Mouse (Mus musculus) hindbrain, embryonic 12.5 days (tissue): ENCODE data around the gene Gtf2a1. TPM values are rescaled to one million over a fixed set of nuclear protein-coding genes. Genes with fewer than 3 reads are reported as not detected.
"Not testable (repeated sequence)": the region's sequence is repeated elsewhere in the genome, so short reads cannot be mapped to it uniquely, and the experiment has no call there.

Experiments
- ATAC-seq: fragments of 200-750 bp; cut with Nextera tagmentation; 2 replicates; pipeline ENCODE4 v1.8.0; 2017; ENCODE audit warnings: moderate TSS enrichment; ENCODE audit not compliant: low FRiP score
- H3K27ac ChIP-seq: fragments of 300-500 bp; sonication (generic); 2 replicates; pipeline ENCODE4 v1.5.1; 2016; ENCODE audit warnings: mild to moderate bottlenecking
- H3K27me3 ChIP-seq: fragments of 300-500 bp; sonication (generic); 2 replicates; pipeline ENCODE4 v1.6.1; 2016; ENCODE audit warnings: mild to moderate bottlenecking
- H3K36me3 ChIP-seq: fragments of 300-500 bp; sonication (generic); 2 replicates; pipeline ENCODE4 v1.6.1; 2016; ENCODE audit warnings: mild to moderate bottlenecking
- H3K4me1 ChIP-seq: fragments of 300-500 bp; sonication (generic); 2 replicates; pipeline ENCODE4 v1.6.1; 2016
- H3K4me2 ChIP-seq: fragments of 300-500 bp; sonication (generic); replicated peaks from 2 replicates; pipeline ENCODE4 v1.6.1; 2016; ENCODE audit warnings: mild to moderate bottlenecking
- H3K4me3 ChIP-seq: fragments of 300-500 bp; sonication (generic); 2 replicates; pipeline ENCODE4 v1.5.1; 2016; ENCODE audit warnings: mild to moderate bottlenecking
- H3K9ac ChIP-seq: fragments of 300-500 bp; sonication (generic); 2 replicates; pipeline ENCODE4 v1.6.1; 2016; ENCODE audit warnings: mild to moderate bottlenecking, moderate library complexity
- H3K9me3 ChIP-seq: fragments of 300-500 bp; sonication (generic); replicated peaks from 2 replicates; pipeline ENCODE4 v1.6.1; 2016; ENCODE audit warnings: mild to moderate bottlenecking
- WGBS: fragments of 180-500 bp; shearing (Covaris S2); methylation state at CpG from one replicate; pipeline ENCODE4 v1.1.7; 2016; 5-methylcytosine and 5-hydroxymethylcytosine counted together
- polyA plus RNA-seq: library from polyadenylated mRNA; unstranded; fragments of >200 nt; fragmentation: Nextera tagmentation; extraction: Ambion mirVana; gene quantifications from 2 replicates; pipeline ENCODE4 v1.2.1, GENCODE M21; 2016

Gtf2a1 gene
- polyA plus RNA-seq, 1 experiment from 2014 or later, result 78.2 TPM

DNA sequence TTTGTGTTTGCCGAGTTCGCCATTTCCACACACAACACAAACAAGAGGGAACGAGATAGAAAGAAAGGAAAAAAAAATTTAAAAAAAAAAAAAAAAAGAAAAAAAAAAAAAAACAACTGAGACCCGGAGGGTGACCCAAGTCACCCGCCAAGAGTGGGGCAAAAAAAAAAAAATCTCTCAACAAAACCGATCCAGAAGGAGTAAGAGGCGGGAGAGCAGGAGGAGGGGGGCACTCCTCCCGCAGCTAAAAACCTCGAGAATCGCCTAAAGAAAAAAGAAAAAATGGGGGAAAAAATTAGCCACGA, 793 bp downstream of the Gtf2a1 start:
- no peak for ATAC-seq
- Histone ChIP-seq H3K4me2 (peak overlapping the region; percentile 29; the same call in 1 of the 2 replicates), H3K4me1 (peaks cover 13% of the 10 kb centered on the region), H3K4me3 (peak overlapping the region; percentile 89), H3K36me3 (peaks cover 14% of the 10 kb centered on the region), H3K9ac (peak overlapping the region; percentile 100), H3K9me3 (no peaks in the 10 kb centered on the region), H3K27ac (peak overlapping the region; percentile 100), H3K27me3 (no peaks in the 10 kb centered on the region)
- 0% methylated on average over 10 of the region's 11 CpGs for WGBS

DNA sequence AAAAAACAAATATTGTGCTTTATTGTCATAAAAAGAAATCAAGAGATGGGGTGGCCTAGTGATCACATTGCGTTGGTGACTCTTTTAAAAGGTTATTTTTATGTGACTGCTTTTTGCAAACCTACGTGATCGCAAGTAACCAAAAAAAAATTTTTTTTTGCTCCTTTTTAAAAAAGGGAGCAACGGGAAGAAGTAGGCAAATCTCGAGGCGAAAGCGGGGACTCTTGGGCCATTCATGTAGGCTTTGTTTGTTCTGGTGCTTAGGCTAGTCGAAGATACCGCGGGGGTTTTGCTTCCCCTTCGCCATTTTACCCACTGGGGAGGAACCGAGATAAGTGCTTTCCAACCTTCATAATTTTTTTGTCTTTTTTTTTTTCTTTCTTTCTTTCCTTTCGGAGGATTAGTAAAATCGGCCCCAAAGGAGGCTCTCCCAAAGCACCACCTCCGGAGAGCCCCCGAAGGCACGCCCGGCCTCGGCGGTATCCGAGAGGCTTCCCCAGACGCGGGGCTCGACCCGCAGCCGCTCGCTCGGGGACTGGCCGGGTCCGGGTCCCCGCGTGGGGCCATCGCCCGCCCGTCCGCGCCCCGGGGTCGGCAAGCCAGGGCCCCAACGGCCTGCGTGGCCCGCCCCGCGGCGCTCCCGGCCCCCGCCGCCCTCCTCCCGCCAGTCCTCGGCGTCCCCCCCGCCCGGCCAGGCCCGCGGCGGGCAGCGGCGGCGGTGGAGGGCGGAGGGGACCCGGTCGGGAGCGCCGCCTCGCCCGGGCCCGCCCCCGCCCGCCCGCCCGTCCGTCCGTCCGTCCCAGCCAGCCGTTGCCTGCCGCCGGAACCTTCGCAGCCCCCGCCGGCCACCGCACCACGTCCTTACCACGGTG, 1.4 kb downstream of the Gtf2a1 start:
- Histone ChIP-seq H3K27me3 (no peaks in the 10 kb centered on the region), H3K9me3 (no peaks in the 10 kb centered on the region), H3K27ac (peak overlapping the region; percentile 100), H3K4me1 (peaks cover 13% of the 10 kb centered on the region), H3K4me3 (peak overlapping the region; percentile 89), H3K9ac (peak overlapping the region; percentile 100), H3K4me2 (peak overlapping the region; percentile 64), H3K36me3 (peaks cover 20% of the 10 kb centered on the region)
- 1% methylated on average over 65 of the region's 83 CpGs for WGBS
- ATAC-seq, result peak; percentile 2; the same call in 1 of the 2 replicates

DNA sequence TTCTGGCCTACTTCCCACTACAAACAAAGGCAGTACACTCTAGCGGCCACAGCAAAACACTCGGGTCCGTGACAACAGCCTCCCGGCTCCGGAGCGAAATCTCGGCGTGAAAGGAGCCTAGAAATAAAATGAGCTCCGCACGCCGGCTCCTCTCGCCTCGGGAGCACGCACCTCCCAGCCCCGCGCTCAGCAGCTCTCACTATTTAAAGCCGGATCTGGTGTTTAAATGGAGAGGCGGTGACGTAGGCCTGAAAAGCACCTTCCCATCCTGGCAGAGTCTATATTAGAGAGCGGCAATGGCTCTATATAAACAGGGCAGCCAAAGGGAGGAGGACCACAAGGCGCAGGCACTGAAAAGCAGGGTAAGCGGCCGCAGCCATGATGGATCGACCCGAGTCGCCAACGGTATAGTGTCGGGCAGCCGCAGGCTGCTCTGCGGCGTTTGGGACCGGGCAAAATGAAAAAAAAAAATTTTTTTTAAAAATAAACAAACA, 2.1 kb downstream of the Gtf2a1 start:
- H3K4me2 ChIP-seq, result peak overlapping the region; percentile 64
- peak overlapping the region; percentile 100 for H3K27ac ChIP-seq
- no peaks in the 10 kb centered on the region for H3K9me3 ChIP-seq
- peaks cover 20% of the 10 kb centered on the region for H3K36me3 ChIP-seq
- H3K9ac ChIP-seq, result peak overlapping the region; percentile 100
- H3K27me3 ChIP-seq, result no peaks in the 10 kb centered on the region
- ATAC-seq, result peak; percentile 90
- under 1% methylated on average over 32 of the region's 32 CpGs for WGBS
- peak overlapping the region; percentile 89 for H3K4me3 ChIP-seq
- H3K4me1 ChIP-seq, result peaks cover 18% of the 10 kb centered on the region

DNA sequence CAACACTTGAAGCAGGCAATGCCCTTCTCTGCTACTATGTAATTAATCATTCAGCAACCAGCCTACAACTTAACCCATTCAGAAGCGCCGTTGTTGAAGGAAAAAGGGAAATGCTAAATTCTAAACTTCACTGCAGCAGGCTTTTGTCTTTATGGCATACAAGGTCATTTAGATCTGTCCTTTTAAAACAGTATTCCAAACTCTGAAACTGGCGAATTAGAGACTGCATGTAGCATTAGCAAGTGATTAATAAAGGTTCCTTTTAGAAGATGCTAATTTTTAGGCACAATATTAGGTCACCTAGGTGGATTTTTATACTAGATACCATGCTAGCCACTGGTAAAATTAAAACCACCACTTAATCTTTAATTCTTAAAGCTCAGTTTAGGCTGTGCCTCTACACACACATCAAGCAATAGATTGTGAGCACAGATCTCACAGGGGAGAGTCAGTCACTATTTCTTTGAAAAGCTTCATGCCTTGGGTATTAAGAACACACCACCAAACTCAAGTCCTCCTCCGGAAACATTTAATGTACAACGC, 2.7 kb downstream of the Gtf2a1 start:
- 10% methylated on average over 5 of the region's 5 CpGs for WGBS
- Histone ChIP-seq H3K4me1 (peaks cover 18% of the 10 kb centered on the region), H3K9me3 (no peaks in the 10 kb centered on the region), H3K27me3 (no peaks in the 10 kb centered on the region), H3K36me3 (peaks cover 20% of the 10 kb centered on the region), H3K27ac (peak overlapping the region; percentile 100), H3K4me2 (peak overlapping the region; percentile 64), H3K9ac (peak overlapping the region; percentile 100), H3K4me3 (peak overlapping the region; percentile 89)
- no peak for ATAC-seq

DNA sequence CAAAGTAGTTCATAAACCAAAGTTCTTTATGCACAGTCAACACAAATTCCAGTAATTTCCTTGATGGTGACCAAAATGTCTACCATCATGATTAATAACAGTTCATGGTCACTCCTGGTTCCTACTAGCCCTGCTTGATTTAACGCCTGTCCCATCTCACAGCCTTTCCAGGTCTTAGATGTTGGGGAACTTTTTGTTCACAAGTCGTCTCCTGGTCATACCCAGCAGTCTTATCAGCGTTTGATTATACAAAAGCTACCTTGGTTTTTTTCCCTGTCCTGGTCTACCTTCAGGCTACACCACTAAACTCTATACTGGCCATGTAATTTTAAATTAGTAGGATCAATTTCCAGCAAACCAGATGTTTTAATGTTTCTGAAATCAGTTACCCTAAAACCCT, 3.2 kb downstream of the Gtf2a1 start:
- Histone ChIP-seq H3K36me3 (peaks cover 20% of the 10 kb centered on the region), H3K27me3 (no peaks in the 10 kb centered on the region), H3K4me2 (peak overlapping the region; percentile 64), H3K9ac (peak overlapping the region; percentile 100; the same call in 1 of the 2 replicates), H3K9me3 (no peaks in the 10 kb centered on the region), H3K4me1 (peaks cover 18% of the 10 kb centered on the region), H3K4me3 (peak overlapping the region; percentile 89), H3K27ac (no peak overlapping the region; the same call in 1 of the 2 replicates)
- 41% methylated on average over 3 of the region's 3 CpGs for WGBS
- no peak for ATAC-seq

DNA sequence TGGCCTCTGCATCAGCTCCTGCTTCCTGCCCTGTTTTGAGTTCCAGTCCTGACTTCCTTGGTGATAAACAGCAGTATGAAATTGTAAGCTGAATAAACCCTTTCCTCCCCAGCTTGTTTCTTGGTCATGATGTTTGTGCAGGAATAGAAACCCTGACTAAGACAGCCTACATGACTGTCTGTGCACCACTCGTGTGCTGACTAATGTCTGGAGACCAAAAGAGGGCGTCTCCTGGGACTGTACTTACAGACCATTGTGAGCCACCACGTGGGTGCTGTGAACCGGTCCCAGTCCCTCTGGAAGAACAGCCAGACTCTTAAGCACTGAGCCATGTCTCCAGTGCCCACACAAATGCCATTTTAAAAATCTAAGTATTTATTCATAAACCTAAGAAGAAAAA, 4.5 kb downstream of the Gtf2a1 start:
- H3K27ac ChIP-seq, H3K9ac ChIP-seq, H3K9me3 ChIP-seq, H3K27me3 ChIP-seq, ATAC-seq, H3K4me3 ChIP-seq, H3K4me2 ChIP-seq: not testable (repeated sequence)
- WGBS, result 90% methylated on average over 4 of the region's 4 CpGs
- H3K36me3 ChIP-seq, result peaks cover 20% of the 10 kb centered on the region
- peaks cover 14% of the 10 kb centered on the region for H3K4me1 ChIP-seq

DNA sequence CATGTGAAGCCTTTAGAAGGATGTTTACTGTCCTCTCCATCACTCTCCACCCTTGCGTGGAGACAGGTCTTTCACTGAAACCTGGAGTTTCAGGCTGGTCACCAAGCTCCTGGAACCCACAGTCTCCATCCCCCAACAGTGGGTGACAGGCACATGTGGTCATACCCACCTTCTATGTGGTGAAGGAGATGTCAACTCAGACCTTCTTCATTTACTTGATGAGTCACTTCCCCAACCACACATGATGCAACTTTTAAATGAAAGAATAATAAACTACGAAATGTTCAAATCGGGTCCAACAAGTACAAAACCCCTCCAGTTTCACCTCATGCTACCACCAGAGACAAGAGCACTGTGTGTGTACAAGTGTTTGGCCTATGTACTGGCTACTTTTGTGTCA, 5.1 kb downstream of the Gtf2a1 start:
- ATAC-seq, result no peak
- Histone ChIP-seq H3K36me3 (peaks cover 20% of the 10 kb centered on the region), H3K9me3 (no peaks in the 10 kb centered on the region), H3K4me1 (peaks cover 12% of the 10 kb centered on the region), H3K4me3 (no peak overlapping the region), H3K27me3 (no peaks in the 10 kb centered on the region), H3K4me2 (no peak overlapping the region), H3K27ac (no peak overlapping the region), H3K9ac (no peak overlapping the region)
- WGBS, result 90% methylated on average over 3 of the region's 3 CpGs

DNA sequence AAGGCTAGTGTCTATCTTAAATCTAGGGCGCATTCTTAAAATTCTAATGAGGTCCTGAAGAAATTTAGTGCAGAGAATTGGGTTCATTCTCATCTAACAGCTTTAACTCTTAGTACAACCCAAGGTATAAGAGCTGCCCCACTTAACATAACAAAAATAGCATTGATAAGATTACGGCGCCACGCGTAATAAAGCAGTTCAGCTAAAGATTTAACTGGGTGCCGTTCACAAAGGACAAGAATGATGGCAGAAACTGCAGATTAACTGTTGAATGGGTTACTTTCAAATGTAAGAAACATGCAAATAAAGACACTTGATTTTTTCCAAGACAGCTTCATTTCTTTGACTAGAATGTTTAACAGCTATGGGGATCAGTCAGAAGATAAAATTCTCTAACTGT, 6.9 kb downstream of the Gtf2a1 start:
- H3K4me2 ChIP-seq, result no peak overlapping the region; the same call in 1 of the 2 replicates
- H3K27ac ChIP-seq, result no peak overlapping the region
- H3K4me3 ChIP-seq, result no peak overlapping the region
- H3K9me3 ChIP-seq, result no peaks in the 10 kb centered on the region
- ATAC-seq, result no peak
- H3K9ac ChIP-seq, result no peak overlapping the region
- no peaks in the 10 kb centered on the region for H3K27me3 ChIP-seq
- H3K4me1 ChIP-seq, result peaks cover 12% of the 10 kb centered on the region
- H3K36me3 ChIP-seq, result peaks cover 23% of the 10 kb centered on the region
- 58% methylated on average over 6 of the region's 6 CpGs for WGBS

DNA sequence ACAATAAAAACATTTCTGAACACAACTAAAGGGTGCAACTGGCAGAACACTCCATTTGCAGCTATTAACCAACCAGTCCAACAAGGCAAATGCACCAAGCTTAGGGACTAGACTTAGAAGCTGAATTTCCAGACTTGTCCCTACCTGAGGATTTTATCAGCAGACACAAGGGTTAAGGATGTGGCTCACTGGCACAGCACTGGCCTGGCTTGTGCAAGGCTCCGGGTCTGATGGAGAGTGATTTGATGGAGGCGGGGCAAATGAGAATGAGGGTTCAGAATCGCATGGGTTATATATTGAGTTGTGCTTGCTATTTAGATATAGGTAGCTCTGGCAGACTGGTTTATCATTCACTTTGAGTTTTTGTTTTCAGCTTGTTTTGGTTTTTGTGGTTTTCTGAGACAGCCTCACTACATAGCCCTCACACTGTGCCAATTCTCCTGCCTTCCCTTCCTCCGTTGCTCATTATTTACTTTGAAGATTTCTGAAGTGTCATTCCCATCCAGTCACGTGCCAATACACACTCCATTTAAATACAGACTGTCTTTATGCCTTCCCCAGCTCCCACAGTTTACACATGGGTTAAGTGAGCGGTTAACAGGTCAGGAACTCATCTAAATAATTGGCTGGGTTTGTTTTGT, 7.8 kb downstream of the Gtf2a1 start:
- Histone ChIP-seq H3K9ac (no peak overlapping the region), H3K27ac (no peak overlapping the region), H3K4me3 (no peak overlapping the region), H3K36me3 (peaks cover 29% of the 10 kb centered on the region), H3K27me3 (no peaks in the 10 kb centered on the region), H3K4me2 (no peak overlapping the region), H3K4me1 (peaks cover 12% of the 10 kb centered on the region), H3K9me3 (no peaks in the 10 kb centered on the region)
- WGBS, result 59% methylated on average over 6 of the region's 6 CpGs
- no peak for ATAC-seq

DNA sequence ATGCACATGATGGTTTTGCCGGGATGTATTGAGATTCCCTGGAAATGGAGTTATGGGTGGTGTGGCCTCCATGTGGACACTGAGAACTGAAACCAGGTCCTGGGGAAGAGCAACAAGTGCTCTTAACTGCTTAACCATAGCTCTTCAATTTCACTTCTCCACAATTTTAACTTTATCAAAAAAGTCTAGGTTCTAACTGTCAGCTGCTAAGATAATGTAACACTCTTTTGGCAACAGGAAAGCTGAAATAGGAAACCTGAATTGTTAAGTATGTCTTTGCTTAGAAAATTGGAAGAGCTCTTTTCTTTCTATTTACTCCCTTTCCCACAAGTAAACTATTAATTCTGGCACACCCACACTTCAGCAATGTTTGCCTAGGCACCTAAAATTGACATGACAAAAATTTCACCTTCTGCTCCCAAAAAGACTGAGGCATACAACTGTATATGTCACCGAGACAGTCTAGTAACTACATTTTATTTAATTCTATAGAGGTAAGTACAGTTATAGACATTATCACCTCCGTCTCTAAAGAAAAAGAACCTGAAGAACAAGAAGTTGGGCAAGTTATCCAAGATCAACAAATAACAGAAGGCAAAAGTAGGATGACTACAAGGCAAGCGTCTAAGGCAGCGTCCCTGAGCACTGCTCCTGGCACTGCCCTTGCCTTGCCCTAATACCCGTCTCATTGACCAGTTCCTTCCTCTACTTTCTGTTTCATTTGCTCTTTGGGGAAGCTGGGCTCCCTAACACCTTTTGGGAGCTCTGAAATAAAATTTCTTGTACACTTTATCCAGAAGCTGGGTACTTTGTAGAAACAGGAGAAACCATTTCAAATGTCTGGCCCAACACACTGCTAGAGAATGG, 8.8 kb downstream of the Gtf2a1 start:
- H3K4me2 ChIP-seq, result no peak overlapping the region
- WGBS, result 92% methylated on average over 6 of the region's 6 CpGs
- no peaks in the 10 kb centered on the region for H3K9me3 ChIP-seq
- no peak for ATAC-seq
- peaks cover 7% of the 10 kb centered on the region for H3K4me1 ChIP-seq
- H3K27me3 ChIP-seq, result no peaks in the 10 kb centered on the region
- H3K27ac ChIP-seq, result no peak overlapping the region
- no peak overlapping the region for H3K9ac ChIP-seq
- H3K4me3 ChIP-seq, result no peak overlapping the region
- peaks cover 34% of the 10 kb centered on the region for H3K36me3 ChIP-seq

DNA sequence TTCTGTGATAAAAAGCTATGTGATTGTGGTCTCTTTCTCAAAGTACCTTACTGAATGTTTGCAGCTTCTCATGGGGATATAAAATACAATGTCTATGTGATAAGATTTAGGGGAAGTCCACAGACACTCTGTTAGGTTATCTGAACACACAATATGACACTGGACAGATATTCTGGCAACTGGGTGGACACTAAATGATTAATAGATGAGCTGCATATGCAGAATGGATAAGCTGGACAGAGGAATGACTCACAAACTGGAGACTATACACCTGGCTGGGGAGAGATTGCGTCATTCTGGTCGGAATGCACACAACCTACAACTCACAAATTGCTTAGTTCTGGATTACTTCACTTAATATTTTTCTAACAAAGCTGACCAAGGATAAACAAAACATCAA, 10.6 kb downstream of the Gtf2a1 start:
- Histone ChIP-seq H3K27ac (no peak overlapping the region), H3K9me3 (no peaks in the 10 kb centered on the region), H3K4me1 (peaks cover 5% of the 10 kb centered on the region), H3K27me3 (no peaks in the 10 kb centered on the region), H3K36me3 (peaks cover 35% of the 10 kb centered on the region), H3K4me3 (no peak overlapping the region), H3K9ac (no peak overlapping the region), H3K4me2 (no peak overlapping the region)
- no peak for ATAC-seq
- WGBS, result 100% methylated on average over 2 of the region's 2 CpGs

DNA sequence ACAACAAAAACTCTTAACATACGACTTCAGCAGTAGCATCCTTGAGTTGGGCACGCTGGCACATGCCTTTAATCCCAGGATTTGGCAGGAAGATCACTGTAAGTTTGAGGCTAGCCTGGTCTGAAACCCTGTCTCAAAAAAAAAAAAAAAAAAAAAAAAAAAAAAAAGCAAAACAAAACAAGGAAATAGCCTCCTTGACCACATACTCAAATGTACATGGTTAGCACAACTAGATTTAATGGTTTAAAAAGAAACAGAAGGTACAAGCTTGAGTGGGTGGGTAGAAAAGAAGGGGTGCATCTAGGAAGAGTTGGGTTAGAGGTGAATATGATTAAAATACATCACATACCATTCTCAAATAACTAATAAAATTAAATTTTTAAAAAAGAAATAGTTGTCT, 18.6 kb downstream of the Gtf2a1 start:
- no peak overlapping the region for H3K4me3 ChIP-seq
- WGBS, result 91% methylated on average over 2 of the region's 2 CpGs
- H3K4me2 ChIP-seq, result no peak overlapping the region
- peaks cover 77% of the 10 kb centered on the region for H3K36me3 ChIP-seq
- ATAC-seq, result no peak
- no peaks in the 10 kb centered on the region for H3K9me3 ChIP-seq
- H3K27ac ChIP-seq, result no peak overlapping the region
- H3K9ac ChIP-seq, result no peak overlapping the region
- H3K4me1 ChIP-seq, result no peaks in the 10 kb centered on the region
- no peaks in the 10 kb centered on the region for H3K27me3 ChIP-seq
